Mouse (Mus musculus) stomach, embryonic 16.5 days (tissue): ENCODE data around the gene Atf7ip. TPM values are rescaled to one million over a fixed set of nuclear protein-coding genes. Genes with fewer than 3 reads are reported as not detected.

Source experiments
- ATAC-seq: fragments of 200-750 bp; cut with Nextera tagmentation; 2 replicates; pipeline ENCODE4 v1.8.0; 2017; ENCODE audit warnings: moderate number of reproducible peaks, moderate TSS enrichment; ENCODE audit not compliant: insufficient read depth, low FRiP score
- H3K27ac ChIP-seq: fragments of 300-500 bp; sonication (generic); 2 replicates; pipeline ENCODE4 v1.5.1; 2014; ENCODE audit warnings: low read length
- H3K27me3 ChIP-seq: fragments of 300-500 bp; sonication (generic); 2 replicates; pipeline ENCODE4 v1.6.1; 2014; ENCODE audit warnings: low read length, control low read depth, mixed read lengths; ENCODE audit not compliant: control insufficient read depth, insufficient read depth
- H3K36me3 ChIP-seq: fragments of 300-500 bp; sonication (generic); 2 replicates; pipeline ENCODE4 v1.6.1; 2014; ENCODE audit warnings: low read length; ENCODE audit not compliant: control insufficient read depth, insufficient read depth
- H3K4me1 ChIP-seq: fragments of 300-500 bp; sonication (generic); 2 replicates; pipeline ENCODE4 v1.6.1; 2014; ENCODE audit warnings: low read length, control low read depth, mixed read lengths; ENCODE audit not compliant: control insufficient read depth, insufficient read depth
- H3K4me2 ChIP-seq: fragments of 300-500 bp; sonication (generic); 2 replicates; pipeline ENCODE4 v1.6.1; 2014; ENCODE audit warnings: low read depth, low read length, mixed read lengths
- H3K4me3 ChIP-seq: fragments of 300-500 bp; sonication (generic); replicated peaks from 2 replicates; pipeline ENCODE4 v1.5.1; 2014; ENCODE audit warnings: mild to moderate bottlenecking, low read length
- H3K9ac ChIP-seq: fragments of 300-500 bp; sonication (generic); 2 replicates; pipeline ENCODE4 v1.6.1; 2014; ENCODE audit warnings: low read length
- H3K9me3 ChIP-seq: fragments of 300-500 bp; sonication (generic); replicated peaks from 2 replicates; pipeline ENCODE4 v1.6.1; 2016; ENCODE audit warnings: low read length, control low read depth; ENCODE audit not compliant: control insufficient read depth
- WGBS: fragments of 180-500 bp; shearing (Covaris S2); extraction: QIAGEN DNeasy Blood & Tissue Kit; methylation state at CpG from one replicate; pipeline ENCODE4 v1.1.7; 2014; 5-methylcytosine and 5-hydroxymethylcytosine counted together
- polyA plus RNA-seq: library from polyadenylated mRNA; unstranded; fragments of >200 nt; fragmentation: Nextera tagmentation; extraction: Ambion mirVana; gene quantifications from 2 replicates; pipeline ENCODE4 v1.2.1, GENCODE M21; 2015

The Atf7ip gene
- polyA plus RNA-seq, 1 experiment from 2014 or later = 34.0 TPM

GRCm38 (mm10) chr6:136525567-136525966, 19.6 kb downstream of the Atf7ip start:
- 91% methylated on average over 4 of the region's 4 CpGs for WGBS
- Histone ChIP-seq H3K27me3 (no peaks in the 10 kb centered on the region), H3K36me3 (peaks cover 29% of the 10 kb centered on the region), H3K4me3 (no peak overlapping the region), H3K9me3 (peaks cover 8% of the 10 kb centered on the region; the same call in 1 of the 2 replicates), H3K4me1 (no peaks in the 10 kb centered on the region), H3K9ac (no peak overlapping the region), H3K27ac (no peak overlapping the region), H3K4me2 (no peak overlapping the region)
- ATAC-seq = no peak

- H3K4me2 ChIP-seq = no peak overlapping the region
- no peak overlapping the region for H3K9ac ChIP-seq
- no peak overlapping the region for H3K4me3 ChIP-seq
- ATAC-seq = no peak
- 50% methylated on average over 2 of the region's 2 CpGs for WGBS
- peaks cover 10% of the 10 kb centered on the region; the same call in 1 of the 2 replicates for H3K4me1 ChIP-seq
- peaks cover 16% of the 10 kb centered on the region for H3K36me3 ChIP-seq
- no peak overlapping the region; the same call in 1 of the 2 replicates for H3K27ac ChIP-seq
- 0 out of 2 replicates have a peak, but pooled peaks cover 8% of the 10 kb centered on the region for H3K9me3 ChIP-seq
- H3K27me3 ChIP-seq = no peaks in the 10 kb centered on the region
Observed at GRCm38 (mm10) chr6:136529156-136529555, 23.2 kb downstream of the Atf7ip start.

DNA sequence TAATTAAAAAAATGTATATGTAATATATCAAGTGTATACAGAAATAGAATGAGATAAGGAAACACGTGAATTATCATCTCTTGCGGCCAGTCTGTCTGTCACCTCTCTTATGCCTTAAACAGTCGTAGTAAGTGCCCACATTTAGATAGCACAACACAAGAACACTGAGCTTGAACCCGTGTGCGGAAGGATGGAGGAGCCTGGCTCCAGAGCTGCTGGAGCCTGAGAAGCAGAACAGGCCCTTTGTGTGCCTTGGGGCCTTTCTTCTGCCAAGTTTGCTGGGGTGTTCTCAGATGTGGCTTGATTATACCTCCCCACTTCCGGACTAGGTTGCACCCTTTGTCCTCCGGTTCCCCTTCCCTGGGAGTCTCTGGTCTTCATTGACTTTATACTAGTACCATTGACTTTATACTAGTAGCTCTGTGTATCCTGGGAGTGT, 25.8 kb downstream of the Atf7ip start:
- H3K4me1 ChIP-seq = peaks cover 13% of the 10 kb centered on the region
- peak overlapping the region; percentile 50 for H3K9ac ChIP-seq
- peak overlapping the region; percentile 89 for H3K27ac ChIP-seq
- WGBS = 50% methylated on average over 7 of the region's 7 CpGs
- peak overlapping the region; percentile 38; the same call in 1 of the 2 replicates for H3K4me2 ChIP-seq
- H3K27me3 ChIP-seq = no peaks in the 10 kb centered on the region
- no peak overlapping the region for H3K4me3 ChIP-seq
- no peaks in the 10 kb centered on the region for H3K9me3 ChIP-seq
- ATAC-seq = 0 out of 2 replicates have a peak, but pooled peaks have one; percentile 49
- no peaks in the 10 kb centered on the region for H3K36me3 ChIP-seq

GRCm38 (mm10) chr6:136532535-136533291, 26.7 kb downstream of the Atf7ip start:
- Histone ChIP-seq H3K4me2 (peak overlapping the region; percentile 35), H3K36me3 (no peaks in the 10 kb centered on the region), H3K4me1 (peaks cover 13% of the 10 kb centered on the region), H3K9ac (no peak overlapping the region), H3K27me3 (no peaks in the 10 kb centered on the region), H3K27ac (peak overlapping the region; percentile 73), H3K9me3 (no peaks in the 10 kb centered on the region), H3K4me3 (peak overlapping the region; percentile 14; the same call in 1 of the 2 replicates)
- ATAC-seq = peak; percentile 89; the same call in 1 of the 2 replicates
- WGBS = 17% methylated on average over 7 of the region's 7 CpGs

DNA sequence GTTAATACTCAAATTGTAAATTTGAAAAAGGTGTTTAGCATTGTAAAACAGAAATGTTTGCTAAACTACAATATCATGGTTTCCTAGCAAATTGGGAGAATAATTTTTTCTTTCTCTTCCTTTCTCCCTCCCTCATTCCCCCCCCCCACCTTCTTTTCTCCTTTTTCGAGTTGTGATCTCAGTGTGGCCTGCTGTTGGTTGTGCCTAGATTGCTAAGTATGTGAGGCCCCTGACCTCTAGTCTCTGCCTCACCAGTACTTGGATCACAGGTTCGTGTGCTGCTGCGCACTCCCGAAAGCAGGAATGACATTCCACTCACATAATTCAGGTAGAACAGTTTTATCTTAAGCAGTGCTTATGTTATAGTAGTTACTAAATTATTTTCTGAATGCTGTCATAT, 27.8 kb downstream of the Atf7ip start:
- no peak overlapping the region for H3K4me3 ChIP-seq
- H3K4me1 ChIP-seq = peaks cover 13% of the 10 kb centered on the region
- no peaks in the 10 kb centered on the region for H3K27me3 ChIP-seq
- 67% methylated on average over 4 of the region's 4 CpGs for WGBS
- no peaks in the 10 kb centered on the region for H3K36me3 ChIP-seq
- no peak overlapping the region for H3K9ac ChIP-seq
- no peaks in the 10 kb centered on the region for H3K9me3 ChIP-seq
- no peak for ATAC-seq
- H3K4me2 ChIP-seq = no peak overlapping the region
- no peak overlapping the region for H3K27ac ChIP-seq

- Histone ChIP-seq H3K9me3 (no peaks in the 10 kb centered on the region), H3K4me2 (no peak overlapping the region), H3K9ac (no peak overlapping the region), H3K36me3 (no peaks in the 10 kb centered on the region), H3K4me1 (peaks cover 13% of the 10 kb centered on the region), H3K27ac (no peak overlapping the region), H3K4me3 (no peak overlapping the region), H3K27me3 (no peaks in the 10 kb centered on the region)
- no peak for ATAC-seq
- WGBS = 41% methylated on average over 3 of the region's 3 CpGs
Observed at GRCm38 (mm10) chr6:136534444-136534843, 28.5 kb downstream of the Atf7ip start.

- no peaks in the 10 kb centered on the region for H3K9me3 ChIP-seq
- H3K36me3 ChIP-seq = no peaks in the 10 kb centered on the region
- no peaks in the 10 kb centered on the region for H3K27me3 ChIP-seq
- no peak for ATAC-seq
- 48% methylated on average over 5 of the region's 5 CpGs for WGBS
- H3K9ac ChIP-seq = no peak overlapping the region
- H3K4me1 ChIP-seq = peaks cover 13% of the 10 kb centered on the region
- no peak overlapping the region for H3K27ac ChIP-seq
- H3K4me3 ChIP-seq = no peak overlapping the region
- H3K4me2 ChIP-seq = no peak overlapping the region
Observed at GRCm38 (mm10) chr6:136535176-136535575, 29.2 kb downstream of the Atf7ip start.

DNA sequence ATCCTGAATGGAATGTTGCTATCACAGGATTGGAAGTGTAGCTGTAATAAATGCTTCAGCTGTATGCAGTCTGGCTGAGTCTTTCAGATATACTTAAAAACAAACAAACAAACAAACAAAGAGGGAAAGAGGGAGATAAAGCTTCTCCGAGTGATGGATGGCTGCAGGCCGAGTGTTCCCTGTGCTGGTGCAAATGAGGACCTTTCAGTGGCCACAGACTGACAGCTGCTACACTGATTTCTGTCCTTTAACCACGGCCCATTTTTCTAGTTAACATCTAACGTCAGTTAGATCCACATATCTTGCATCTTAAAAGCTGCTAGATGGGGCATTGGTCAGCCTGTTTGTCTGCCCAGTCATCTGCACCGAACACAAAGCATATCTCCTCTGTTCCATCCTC, 30.2 kb downstream of the Atf7ip start:
- H3K4me2 ChIP-seq = no peak overlapping the region
- H3K4me1 ChIP-seq = peaks cover 13% of the 10 kb centered on the region
- H3K4me3 ChIP-seq = no peak overlapping the region
- 0 out of 2 replicates have a peak, but pooled peaks cover 6% of the 10 kb centered on the region for H3K36me3 ChIP-seq
- H3K9ac ChIP-seq = no peak overlapping the region
- H3K9me3 ChIP-seq = no peaks in the 10 kb centered on the region
- 54% methylated on average over 5 of the region's 5 CpGs for WGBS
- no peak for ATAC-seq
- H3K27ac ChIP-seq = no peak overlapping the region
- H3K27me3 ChIP-seq = no peaks in the 10 kb centered on the region

DNA sequence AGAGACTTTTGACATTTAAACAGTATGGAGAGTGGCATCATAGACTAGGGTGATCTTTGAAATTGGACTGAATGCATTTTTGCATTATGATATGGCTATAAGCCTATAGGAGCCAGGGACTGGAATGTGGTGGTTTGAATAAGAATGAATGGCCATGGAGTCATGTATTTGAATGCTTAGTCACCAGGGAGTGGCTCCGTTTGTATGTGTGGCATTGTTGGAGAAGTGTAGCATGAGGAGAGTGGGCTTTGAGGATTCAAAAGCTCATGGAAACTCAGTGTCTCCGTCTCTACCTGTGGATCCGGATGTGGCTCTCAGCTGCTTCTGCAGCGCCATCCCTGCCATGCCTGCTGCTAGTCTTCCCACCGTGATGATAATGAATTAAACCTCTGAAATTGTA, 35.4 kb downstream of the Atf7ip start:
- Histone ChIP-seq H3K9ac (no peak overlapping the region), H3K36me3 (0 out of 2 replicates have a peak, but pooled peaks cover 6% of the 10 kb centered on the region), H3K4me1 (peaks cover 12% of the 10 kb centered on the region), H3K4me2 (no peak overlapping the region), H3K27ac (peak overlapping the region; percentile 42), H3K9me3 (no peaks in the 10 kb centered on the region), H3K27me3 (no peaks in the 10 kb centered on the region), H3K4me3 (no peak overlapping the region)
- WGBS = 69% methylated on average over 5 of the region's 5 CpGs
- ATAC-seq = no peak
